Mouse (Mus musculus) cortical plate, adult 2 months (tissue): ENCODE results near the gene Tnn.

Experiments used
- CTCF ChIP-seq: fragments of 200-500 bp; IDR thresholded peaks from 2 replicates; pipeline ENCODE4 v1.5.1; 2011; ENCODE audit warnings: mild to moderate bottlenecking, control low read depth, low read length; ENCODE audit not compliant: insufficient read depth; ENCODE audit errors: extremely low read depth
- POLR2A ChIP-seq: fragments of 200-500 bp; IDR thresholded peaks from 2 replicates; pipeline ENCODE4 v1.6.1; 2011; ENCODE audit warnings: mild to moderate bottlenecking, low read length, control low read depth; ENCODE audit not compliant: insufficient read depth; ENCODE audit errors: extremely low read depth

DNA sequence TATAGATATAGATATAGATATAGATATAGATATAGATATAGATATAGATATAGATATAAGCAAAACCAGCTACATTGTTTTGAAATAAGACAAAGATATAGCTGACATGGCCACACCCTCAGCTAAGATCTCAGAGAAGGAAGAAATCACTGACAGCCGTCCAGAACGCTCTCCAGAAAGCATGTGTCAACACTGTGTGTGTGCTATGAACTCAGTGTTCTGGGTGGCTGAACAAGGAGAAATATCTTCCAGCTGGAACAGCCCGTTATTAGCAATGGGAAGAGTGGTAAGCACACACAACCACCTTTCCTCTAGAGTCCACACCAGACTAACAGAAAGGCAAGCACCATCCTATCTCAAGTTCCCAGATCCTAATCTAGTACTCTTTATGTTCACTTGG is 117.8 kb downstream of the Tnn start:
- TF ChIP-seq CTCF (no peak), POLR2A (no peak)
